Mouse (Mus musculus) gastrocnemius, postnatal 25 days (tissue): Measurements from ENCODE around the gene Gm11111. TPM values are rescaled to one million over a fixed set of nuclear protein-coding genes. Genes with fewer than 3 reads are reported as not detected.
"Not testable (repeated sequence)": the region's sequence is repeated elsewhere in the genome, so short reads cannot be mapped to it uniquely, and the experiment has no call there.

Experiments used
- DNase-seq: peaks from one replicate; pipeline ENCODE4 v3.0.0; 2022
- long read RNA-seq, 2 experiments: library from polyadenylated mRNA; stranded (forward); transcript quantifications; one replicate each; pipeline ENCODE4 v2.0.0; 2021
- total RNA-seq, 2 experiments: library from RNA; stranded (reverse); gene quantifications; 1 replicate in 1 of 2; 2 replicates in 1 of 2; pipeline ENCODE4 v1.2.3; 2021

Gene Gm11111
- not detected for total RNA-seq
- long read RNA-seq, experiment 1, result 0 reads
- long read RNA-seq, experiment 2, result 0 reads

- DNase-seq, result no peak
Observed at GRCm38 (mm10) chr5:98552395-98552794, at the start of gene Gm11111. Gene Gm11111 (plus strand): TSS chr5:98552695.

GRCm38 (mm10) chr5:98516214-98516613 lies 36.3 kb upstream of the Gm11111 start:
- DNase-seq, result no peak

GRCm38 (mm10) chr5:98520118-98520517 lies 32.4 kb upstream of the Gm11111 start:
- DNase-seq, result no peak

DNA sequence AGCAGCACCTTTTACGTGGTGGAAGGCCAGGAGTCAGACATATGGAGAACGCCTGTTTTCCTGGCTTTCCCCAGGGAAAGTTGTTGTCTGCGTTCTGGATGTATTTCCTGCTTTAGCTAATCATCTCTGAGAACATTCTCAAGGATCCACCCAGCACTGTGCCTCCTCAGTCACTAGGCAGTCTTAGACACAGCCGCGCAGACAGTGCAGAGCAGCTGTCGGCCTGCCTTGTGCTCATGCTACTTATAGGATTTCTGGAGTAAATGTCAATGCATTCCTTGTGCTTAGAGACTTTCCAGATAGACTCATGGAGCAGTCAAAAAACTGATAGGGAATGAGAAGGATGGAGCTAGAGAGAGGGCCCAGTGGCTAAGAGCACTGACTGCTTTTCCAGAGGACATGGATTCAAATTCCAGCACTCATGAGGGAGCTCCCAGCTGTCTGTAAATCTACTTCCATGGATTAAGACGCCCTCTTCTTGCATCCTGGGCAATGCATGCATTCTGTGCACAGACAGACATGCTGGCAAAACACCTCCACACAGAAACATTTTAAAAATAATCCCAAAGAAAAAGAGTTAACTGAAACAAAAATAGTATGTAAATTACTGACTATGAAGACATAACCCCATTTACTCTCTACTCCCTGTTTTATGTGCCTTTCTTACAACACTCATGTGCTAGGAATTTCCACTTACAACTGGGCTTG lies 30.1 kb upstream of the Gm11111 start:
- no peak for DNase-seq

GRCm38 (mm10) chr5:98523050-98523449 lies 29.4 kb upstream of the Gm11111 start:
- no peak for DNase-seq

GRCm38 (mm10) chr5:98523783-98524182 lies 28.7 kb upstream of the Gm11111 start:
- no peak for DNase-seq

GRCm38 (mm10) chr5:98541333-98541732 lies 11.2 kb upstream of the Gm11111 start:
- no peak for DNase-seq

GRCm38 (mm10) chr5:98550285-98550684 lies 2.2 kb upstream of the Gm11111 start:
- DNase-seq, result no peak

DNA sequence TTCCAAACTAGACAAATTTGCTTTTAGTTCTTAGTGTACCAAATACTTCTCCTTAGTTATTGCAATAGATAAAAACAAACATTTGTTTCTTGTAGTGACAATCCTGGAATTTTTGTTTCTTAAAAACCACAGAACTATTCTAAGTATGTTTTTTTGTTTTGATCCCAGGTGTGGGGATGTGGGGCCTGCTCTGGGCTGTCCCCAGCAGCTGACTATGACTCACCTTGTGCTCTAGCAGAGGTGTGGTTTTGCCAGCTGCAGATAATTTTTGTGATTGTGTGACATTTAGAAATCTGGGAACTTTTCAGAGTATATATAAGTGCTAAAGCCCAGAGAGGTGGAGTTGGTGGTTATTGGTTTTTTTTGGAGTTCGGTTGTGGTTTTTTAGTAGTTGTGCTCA lies 1.6 kb upstream of the Gm11111 start:
- no peak for DNase-seq

- DNase-seq, result no peak
Observed at GRCm38 (mm10) chr5:98552811-98553601, 511 bp downstream of the Gm11111 start.

DNA sequence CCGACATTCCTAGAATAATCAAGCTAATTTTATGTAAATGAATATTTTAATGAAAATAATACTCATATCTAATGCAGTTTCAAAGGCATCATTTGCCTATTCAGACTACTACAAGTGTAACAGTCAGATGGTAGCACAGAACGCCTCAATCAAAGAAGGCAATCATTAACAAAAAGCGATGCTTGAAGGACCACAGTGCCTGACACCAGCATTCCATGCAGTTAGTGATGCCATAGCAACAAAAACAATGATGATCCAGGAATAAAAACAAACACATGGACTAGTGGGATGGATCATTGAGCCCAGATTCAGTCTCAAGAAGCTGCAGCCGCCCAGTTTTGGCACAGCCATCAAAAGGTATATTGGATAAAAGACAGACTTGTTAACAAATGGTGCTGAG lies 8.8 kb downstream of the Gm11111 start:
- DNase-seq, result no peak

GRCm38 (mm10) chr5:98562806-98563205 lies 10.3 kb downstream of the Gm11111 start:
- no peak for DNase-seq

DNA sequence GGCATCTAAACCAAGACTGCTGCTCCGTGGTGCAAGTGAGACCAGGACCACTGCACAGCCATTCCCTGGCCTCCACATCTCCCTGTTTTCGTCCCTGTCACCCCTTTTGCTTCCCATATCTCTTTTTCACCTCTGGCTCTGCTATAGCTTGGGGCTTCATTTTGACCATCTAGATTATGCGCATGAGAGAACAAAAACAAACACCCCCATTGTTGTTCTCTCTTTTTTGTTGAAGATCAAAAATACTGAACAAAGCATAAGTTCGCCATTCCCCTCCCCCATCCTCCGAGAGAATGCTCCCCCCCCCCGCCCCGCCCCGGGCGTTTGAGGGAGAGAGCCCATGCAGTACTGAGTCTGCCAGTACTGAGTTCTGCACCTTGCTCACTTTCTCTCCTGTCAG lies 11.3 kb downstream of the Gm11111 start:
- no peak for DNase-seq

DNA sequence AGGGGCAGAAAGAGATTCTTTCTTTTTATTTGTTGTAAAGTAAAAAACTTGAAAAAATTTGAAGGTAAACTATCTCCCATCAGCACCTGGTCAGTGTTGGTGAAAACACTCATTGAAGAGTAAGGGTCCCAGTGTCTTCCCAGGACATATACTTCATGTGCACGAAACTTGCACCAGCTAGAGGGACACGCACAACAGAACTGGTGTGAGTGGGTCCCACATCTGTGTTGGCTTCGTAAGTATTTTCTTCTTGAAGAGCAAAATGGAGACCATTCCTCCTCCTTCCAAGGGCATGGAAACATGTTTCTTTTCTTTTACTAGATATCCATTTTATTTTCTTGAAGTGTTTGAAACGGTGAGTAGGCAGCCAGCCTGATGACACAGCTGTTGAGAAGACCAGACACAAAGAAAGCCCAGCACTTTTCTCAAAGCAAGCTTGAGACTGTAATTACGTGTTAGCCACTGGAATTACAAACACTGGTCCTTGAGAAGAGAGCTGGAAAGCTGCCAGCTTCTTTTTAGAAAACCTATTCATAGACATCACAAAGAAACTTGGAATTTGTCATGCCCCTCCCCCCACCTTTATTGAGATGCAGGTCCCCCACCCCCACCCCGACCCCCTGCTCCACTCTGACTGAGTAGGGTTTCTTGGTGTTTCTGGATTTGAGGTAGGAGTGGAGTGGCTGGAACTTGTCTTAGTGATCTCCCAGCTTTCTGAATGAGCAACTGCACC lies 14.1 kb downstream of the Gm11111 start:
- no peak for DNase-seq

DNA sequence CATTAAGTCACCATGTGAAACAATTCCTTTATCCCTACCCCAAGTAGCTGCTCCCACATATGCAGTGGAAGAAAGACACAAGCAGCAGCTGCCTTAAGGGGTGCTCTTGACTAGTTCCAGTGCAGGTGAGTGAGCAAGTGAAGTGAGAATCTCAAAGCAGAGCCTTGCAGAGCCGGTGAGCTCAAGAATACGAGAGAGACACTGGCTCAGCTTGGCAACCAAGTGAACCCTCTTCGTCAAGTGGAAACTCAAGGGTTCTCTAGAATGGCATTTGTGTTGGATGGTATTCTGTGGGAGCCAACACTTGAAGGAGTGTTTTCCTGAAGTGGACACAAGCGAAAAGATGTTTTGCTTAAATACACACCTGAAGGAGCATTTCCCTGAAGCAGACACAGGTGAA lies 16.0 kb downstream of the Gm11111 start:
- DNase-seq, result no peak

GRCm38 (mm10) chr5:98569029-98569513 lies 16.6 kb downstream of the Gm11111 start:
- no peak for DNase-seq

DNA sequence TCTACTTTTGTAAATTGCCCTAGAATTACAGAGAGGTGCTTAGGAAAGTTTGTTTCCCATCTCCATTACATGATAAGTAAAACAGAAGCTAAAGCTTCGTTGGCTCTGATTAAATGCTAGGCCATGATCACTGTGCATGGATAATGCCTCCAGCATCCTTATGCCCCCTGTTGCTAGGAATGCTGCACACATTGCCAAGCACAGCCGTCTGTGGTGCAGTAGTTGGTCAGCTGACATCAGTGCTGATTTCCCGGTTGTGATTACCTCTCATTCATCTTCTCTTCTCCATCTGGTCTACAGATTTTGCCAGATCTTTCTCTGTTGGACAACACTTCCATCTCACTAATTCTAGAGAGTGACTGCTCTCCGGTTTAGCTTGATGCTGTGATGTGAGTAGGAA lies 19.9 kb downstream of the Gm11111 start:
- no peak for DNase-seq

DNA sequence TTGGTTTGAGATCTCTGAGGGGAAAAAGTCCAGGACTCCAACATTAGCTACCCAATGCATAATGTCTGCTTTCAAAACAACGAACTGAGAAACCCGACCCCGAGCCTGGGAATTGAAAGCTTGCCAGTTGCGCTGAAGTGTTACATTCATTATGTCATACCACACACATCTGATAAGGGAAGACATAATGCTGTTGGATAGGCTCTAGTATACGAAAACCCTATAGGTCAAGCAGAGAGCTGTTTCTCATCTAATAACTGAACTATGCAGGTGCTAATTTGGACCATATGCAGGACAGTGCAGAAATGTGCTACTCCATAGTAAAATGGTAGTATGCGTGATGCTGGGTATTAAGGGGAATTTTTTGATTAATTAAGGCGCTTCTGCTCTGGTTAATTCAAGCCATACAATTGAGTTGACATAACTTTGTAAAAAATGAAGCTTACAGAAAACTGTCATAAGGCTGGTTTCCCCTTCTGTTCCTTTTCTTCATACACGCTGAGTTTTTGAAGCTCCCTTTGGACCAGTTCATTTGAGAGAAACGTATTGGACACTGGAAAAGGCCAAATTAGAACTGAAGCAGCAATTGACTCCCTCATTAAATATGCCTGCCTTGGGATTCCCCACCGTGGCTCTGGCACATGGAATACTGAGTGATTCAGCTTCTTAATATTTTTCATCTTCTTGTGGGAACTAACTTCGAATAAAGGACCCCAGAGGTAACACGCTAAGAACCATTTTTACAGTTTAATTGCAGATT lies 22.4 kb downstream of the Gm11111 start:
- DNase-seq, result no peak

- no peak for DNase-seq
Observed at GRCm38 (mm10) chr5:98575471-98575834, 23.0 kb downstream of the Gm11111 start.

- not testable (repeated sequence) for DNase-seq
Observed at GRCm38 (mm10) chr5:98576538-98576937, 24.0 kb downstream of the Gm11111 start.

DNA sequence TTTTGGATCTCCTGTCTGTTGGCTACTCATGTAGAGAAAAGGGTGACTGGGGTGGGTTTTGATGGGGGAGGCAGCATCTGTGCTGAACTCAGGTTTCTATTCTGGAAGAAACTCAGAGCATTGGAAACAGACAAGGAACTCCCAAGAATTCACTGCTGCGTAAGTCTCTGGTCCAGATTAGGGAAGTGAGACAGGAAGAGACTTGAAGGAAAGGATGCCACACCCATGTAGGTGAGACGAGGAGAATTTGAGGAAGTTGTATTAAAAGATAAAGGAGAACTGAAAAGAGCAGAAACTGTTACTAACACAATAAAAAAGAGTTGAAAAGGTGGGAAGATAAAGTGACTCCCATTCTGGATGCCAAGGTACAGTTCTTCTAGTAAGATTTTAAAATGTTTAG lies 25.9 kb downstream of the Gm11111 start:
- DNase-seq, result no peak

DNA sequence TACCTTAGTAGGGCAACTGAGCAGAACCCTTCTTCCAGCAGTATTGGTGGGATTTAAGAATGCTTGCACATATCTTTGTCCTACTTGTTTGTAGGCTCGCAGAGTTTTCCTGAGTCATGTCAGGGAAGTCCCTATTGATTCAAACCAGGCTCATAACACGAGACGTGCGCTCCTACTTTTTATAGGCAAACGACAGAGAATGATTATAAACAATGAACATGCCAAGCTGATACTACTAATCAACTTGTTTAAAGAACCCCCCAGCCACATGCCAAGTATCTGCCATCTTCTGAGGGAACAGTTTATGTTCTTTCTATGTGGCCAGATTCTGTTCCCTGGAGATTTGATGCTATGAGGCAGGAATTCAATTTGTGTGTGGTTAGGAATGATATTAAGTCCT lies 28.3 kb downstream of the Gm11111 start:
- no peak for DNase-seq
